Mouse (Mus musculus) lung, adult 2 months (tissue): Measurements from ENCODE around the gene Spaca3.

Experiments
- CTCF ChIP-seq: fragments of 200-500 bp; IDR thresholded peaks from 2 replicates; pipeline ENCODE4 v1.5.1; 2011; ENCODE audit warnings: mild to moderate bottlenecking, low read length, control low read depth; ENCODE audit not compliant: insufficient read depth
- POLR2A ChIP-seq: fragments of 200-500 bp; IDR thresholded peaks from 2 replicates; pipeline ENCODE4 v1.6.1; 2011; ENCODE audit warnings: low read depth, mild to moderate bottlenecking, control low read depth, low read length, borderline replicate concordance; ENCODE audit errors: extremely low read depth

GRCm38 (mm10) chr11:80811156-80811555 lies 47.0 kb upstream of the Spaca3 start:
- TF ChIP-seq CTCF: no peak
- no peak for TF ChIP-seq POLR2A
